Mouse (Mus musculus) testis, adult 2 months (tissue): ENCODE measurements around the gene Crebl2.

Experiments
- CTCF ChIP-seq: fragments of 200-500 bp; IDR thresholded peaks from 2 replicates; pipeline ENCODE4 v1.5.1; 2012; ENCODE audit warnings: low read depth, mild to moderate bottlenecking, inconsistent platforms, low read length, moderate library complexity; ENCODE audit not compliant: control insufficient read depth, insufficient read depth, insufficient replicate concordance
- POLR2A ChIP-seq: fragments of 200-500 bp; IDR thresholded peaks from 2 replicates; pipeline ENCODE4 v1.6.1; 2012; ENCODE audit warnings: low read depth, mild to moderate bottlenecking, inconsistent platforms, low read length, moderate library complexity; ENCODE audit not compliant: control insufficient read depth

GRCm38 (mm10) chr6:134846308-134846707 is 16.4 kb downstream of the Crebl2 start:
- no peak for TF ChIP-seq CTCF
- TF ChIP-seq POLR2A = no peak
